Mouse (Mus musculus) gastrocnemius, adult 2 months (tissue): ENCODE results near the gene Asb6. TPM values are rescaled to one million over a fixed set of nuclear protein-coding genes. Genes with fewer than 3 reads are reported as not detected.
A peak's percentile ranks its signal among the peaks of the same experiment; 100 is the strongest.

Experiments used
- DNase-seq: peaks from one replicate; pipeline ENCODE4 v3.0.0; 2022
- H3K27ac ChIP-seq: fragments of 200-600 bp; 2 replicates; pipeline ENCODE4 v1.8.1; 2022; ENCODE audit warnings: mild to moderate bottlenecking
- H3K4me3 ChIP-seq: fragments of 200-600 bp; 2 replicates; pipeline ENCODE4 v1.8.1; 2022; ENCODE audit warnings: mild to moderate bottlenecking, moderate library complexity
- CTCF ChIP-seq: fragments of 200-600 bp; IDR thresholded peaks from 2 replicates; pipeline ENCODE4 v1.8.1; 2022; ENCODE audit warnings: antibody characterized with exemption, mild to moderate bottlenecking, moderate library complexity
- intact Hi-C: fragments of 180-260 bp; cut with DNase I; formaldehyde crosslinking; loops from one replicate; pipeline ENCODE4 v1.15.1; 2025
- long read RNA-seq, 2 experiments: library from polyadenylated mRNA; stranded (forward); transcript quantifications; one replicate each; pipeline ENCODE4 v2.0.0; 2021
- total RNA-seq, 2 experiments: library from RNA; stranded (reverse); gene quantifications; 2 replicates each; pipeline ENCODE4 v1.2.3; 2021

Gene Asb6
- total RNA-seq = 1 to 10 TPM; 7.0 TPM
- long read RNA-seq, experiment 1, full-length matches to known transcripts = 16 of 18 reads
- long read RNA-seq, experiment 1, partial matches to known transcripts = 1 of 18 reads
- long read RNA-seq, experiment 1, other reads (novel, unspliced or antisense) = 1 of 18 reads
- long read RNA-seq, experiment 2, full-length matches to known transcripts = 10 of 14 reads
- long read RNA-seq, experiment 2, partial matches to known transcripts = 1 of 14 reads
- long read RNA-seq, experiment 2, other reads (novel, unspliced or antisense) = 3 of 14 reads

DNA sequence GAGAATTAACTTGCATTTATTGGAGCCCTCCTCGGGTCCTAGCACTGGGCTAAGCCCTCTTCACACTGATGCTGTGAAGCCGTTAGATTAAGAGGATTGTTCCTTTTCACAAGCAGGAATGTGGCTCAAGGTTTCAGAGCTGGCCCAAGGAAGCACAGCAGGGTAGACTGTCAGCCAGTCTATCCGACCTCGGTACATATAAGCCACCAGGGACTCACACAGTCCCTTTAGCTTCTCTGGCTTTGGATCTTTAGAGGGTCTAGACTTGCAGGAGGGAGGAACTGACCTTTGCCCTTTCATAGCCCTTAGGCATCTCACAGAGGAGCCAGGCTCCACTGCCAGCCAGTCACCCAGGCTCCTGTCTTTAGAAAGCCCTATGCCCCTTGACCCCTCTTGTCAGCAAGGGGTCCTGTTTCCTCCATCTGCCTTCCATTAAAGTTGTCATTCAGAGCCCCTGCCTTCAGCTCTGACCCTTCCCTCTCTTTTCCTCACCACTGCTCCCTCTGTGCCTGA is at the start of gene Asb6:
TSS of gene Asb6 (minus strand) at position 51 of the 513 bp plus-strand sequence.
- no peak for TF ChIP-seq CTCF
- Histone ChIP-seq H3K27ac (no peak within 1 kb of the TSS), H3K4me3 (no peak within 1 kb of the TSS)
- no peak for DNase-seq
- intact Hi-C loops = loop anchor here (5.0 kb wide), 1 partner anchor 102 kb away; no protein-coding TSS in a partner anchor

GRCm38 (mm10) chr2:30879481-30879880 is 49.3 kb upstream of the Asb6 start:
- Histone ChIP-seq H3K27ac (no peak overlapping the region), H3K4me3 (no peak overlapping the region)
- no peak for TF ChIP-seq CTCF
- DNase-seq = no peak
- intact Hi-C loops = no loop called here

- no peak for TF ChIP-seq CTCF
- H3K27ac ChIP-seq = peak overlapping the region; percentile 71
- intact Hi-C loops = no loop called here
- H3K4me3 ChIP-seq = no peak overlapping the region
- DNase-seq = peak; percentile 79
These were observed 45.7 kb upstream of the Asb6 start for GRCm38 (mm10) chr2:30875621-30876432.

GRCm38 (mm10) chr2:30875096-30875495 is 45.0 kb upstream of the Asb6 start:
- no peak overlapping the region for H3K4me3 ChIP-seq
- no peak for TF ChIP-seq CTCF
- peak; percentile 35 for DNase-seq
- intact Hi-C loops = no loop called here
- H3K27ac ChIP-seq = peak overlapping the region; percentile 71

- intact Hi-C loops = no loop called here
- H3K4me3 ChIP-seq = no peak overlapping the region
- DNase-seq = no peak
- TF ChIP-seq CTCF = no peak
- H3K27ac ChIP-seq = no peak overlapping the region; the same call in 1 of the 2 replicates
These were observed 44.3 kb upstream of the Asb6 start for GRCm38 (mm10) chr2:30874445-30874844.

DNA sequence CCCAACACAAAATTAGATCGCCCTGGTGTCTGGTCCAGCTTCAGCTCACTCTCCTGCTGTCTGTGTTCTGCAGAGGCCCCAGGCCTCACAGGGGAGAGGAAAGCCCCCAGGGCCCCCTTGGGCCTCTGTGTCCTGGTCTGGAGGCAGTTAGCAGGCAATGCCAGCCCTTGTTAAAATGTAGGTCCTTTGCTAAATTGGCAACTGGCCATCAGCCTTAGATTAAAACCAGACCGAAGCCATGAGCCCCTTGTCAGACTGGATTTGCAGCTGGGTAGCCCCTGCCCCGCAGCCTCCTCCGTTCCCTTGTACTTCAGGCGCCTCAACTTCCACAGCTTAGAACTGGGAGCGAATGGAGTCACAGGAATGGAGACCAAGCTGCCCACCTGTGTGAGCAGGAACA is 42.5 kb upstream of the Asb6 start:
- intact Hi-C loops = no loop called here
- Histone ChIP-seq H3K4me3 (no peak overlapping the region), H3K27ac (peak overlapping the region; percentile 43; the same call in 1 of the 2 replicates)
- no peak for TF ChIP-seq CTCF
- DNase-seq = no peak

- H3K4me3 ChIP-seq = no peak overlapping the region
- DNase-seq = peak; percentile 68
- TF ChIP-seq CTCF = no peak
- H3K27ac ChIP-seq = peak overlapping the region; percentile 72
- intact Hi-C loops = no loop called here
These were observed 40.7 kb upstream of the Asb6 start for GRCm38 (mm10) chr2:30870863-30871262.

DNA sequence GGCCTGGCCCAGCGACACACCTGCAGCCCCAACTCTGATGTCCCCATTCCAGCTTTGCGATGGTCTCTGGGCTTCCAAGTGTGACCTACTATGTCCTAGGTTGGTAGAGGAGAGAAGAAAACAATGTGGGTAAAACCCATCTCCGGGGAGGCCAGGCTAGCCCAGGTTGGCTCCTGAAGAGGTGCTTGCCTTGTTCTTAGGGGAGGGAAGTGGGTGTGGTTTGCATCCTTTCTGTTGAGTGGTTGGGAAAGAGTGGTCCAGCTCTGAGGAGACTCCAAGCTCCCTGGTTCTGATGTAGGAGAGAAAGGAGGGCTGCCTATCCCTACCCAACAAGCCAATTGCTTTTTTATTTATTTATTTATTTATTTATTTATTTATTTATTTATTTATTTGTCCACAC is 35.3 kb upstream of the Asb6 start:
- Histone ChIP-seq H3K4me3 (peak overlapping the region; percentile 58; the same call in 1 of the 2 replicates), H3K27ac (peak overlapping the region; percentile 74)

DNA sequence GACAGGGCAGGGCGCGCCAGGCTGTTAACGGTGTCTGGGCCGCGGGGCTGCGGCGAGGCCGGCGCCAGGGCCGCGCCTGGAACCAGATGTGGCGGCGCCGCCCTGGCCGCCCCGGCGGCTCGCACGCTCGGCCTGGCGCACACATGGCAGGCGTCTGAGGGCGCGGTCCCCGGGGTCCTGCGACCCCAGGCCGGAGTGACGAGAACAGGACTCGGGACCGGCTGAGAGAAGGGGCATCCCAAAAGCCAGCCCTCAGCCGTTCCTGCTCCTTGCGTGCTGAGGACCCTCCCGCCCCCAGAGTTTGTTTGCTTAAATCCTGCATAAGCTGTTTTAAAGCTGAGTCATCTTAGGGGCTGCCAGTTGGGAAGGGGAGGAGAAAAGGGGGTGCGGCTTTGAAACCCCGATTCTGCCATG is 34.8 kb upstream of the Asb6 start:
- DNase-seq = peak; percentile 73
- intact Hi-C loops = no loop called here
- Histone ChIP-seq H3K4me3 (peak overlapping the region; percentile 58), H3K27ac (peak overlapping the region; percentile 74)
- TF ChIP-seq CTCF = no peak

More for the DNA sequence above, 35.3 kb upstream of the Asb6 start:
- TF ChIP-seq CTCF = no peak
- intact Hi-C loops = no loop called here
- no peak for DNase-seq

DNA sequence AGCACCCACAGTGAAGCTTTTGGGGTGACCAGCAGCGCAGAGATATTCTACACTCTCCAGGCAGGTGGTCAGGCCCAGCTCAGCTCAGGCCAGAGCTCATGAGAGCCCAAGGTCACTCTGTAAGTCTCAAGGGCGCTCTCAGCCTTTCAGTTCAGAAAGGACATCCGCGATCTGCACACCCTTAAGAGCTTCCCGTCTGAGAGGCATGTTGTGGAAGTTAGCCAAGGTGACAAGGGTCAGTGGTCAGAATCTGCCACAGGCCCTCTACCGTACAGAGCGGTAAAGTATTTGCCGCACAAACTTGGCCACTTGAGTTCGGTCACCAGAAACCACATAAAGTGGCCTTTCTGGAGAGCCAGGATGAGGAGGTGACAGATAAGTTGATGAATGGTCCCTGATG is 33.4 kb upstream of the Asb6 start:
- H3K4me3 ChIP-seq = no peak overlapping the region
- intact Hi-C loops = no loop called here
- peak overlapping the region; percentile 16; the same call in 1 of the 2 replicates for H3K27ac ChIP-seq
- DNase-seq = no peak
- no peak for TF ChIP-seq CTCF

DNA sequence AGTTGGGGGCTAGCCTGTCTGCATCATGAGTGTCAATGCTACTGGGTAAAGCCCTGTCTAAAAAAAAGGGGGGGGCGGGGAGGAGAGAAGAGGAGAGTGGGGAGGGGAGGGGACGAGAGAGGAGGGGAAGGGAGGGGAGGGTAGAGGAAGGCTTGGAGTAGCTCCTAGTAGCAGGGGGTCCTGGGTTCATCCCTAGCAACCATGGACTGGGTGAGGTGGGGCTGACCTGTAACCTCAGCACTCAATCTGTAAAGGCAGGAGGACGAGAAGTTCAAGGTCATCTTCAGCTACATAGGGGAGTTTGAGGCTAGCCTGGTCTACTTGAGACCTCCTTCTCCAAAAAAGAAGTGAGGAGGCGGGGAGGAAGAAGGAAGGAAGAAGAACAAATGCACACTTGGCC is 31.9 kb upstream of the Asb6 start:
- no peak for DNase-seq
- Histone ChIP-seq H3K4me3 (no peak overlapping the region), H3K27ac (no peak overlapping the region)
- TF ChIP-seq CTCF = no peak
- intact Hi-C loops = no loop called here

GRCm38 (mm10) chr2:30859782-30860181 is 29.6 kb upstream of the Asb6 start:
- DNase-seq = no peak
- Histone ChIP-seq H3K4me3 (no peak overlapping the region), H3K27ac (no peak overlapping the region)
- no peak for TF ChIP-seq CTCF
- intact Hi-C loops = no loop called here

GRCm38 (mm10) chr2:30857076-30857475 is 26.9 kb upstream of the Asb6 start:
- DNase-seq = no peak
- TF ChIP-seq CTCF = no peak
- intact Hi-C loops = no loop called here
- H3K4me3 ChIP-seq = no peak overlapping the region
- no peak overlapping the region for H3K27ac ChIP-seq
